Mouse (Mus musculus) stomach, postnatal 0 days (tissue): ENCODE results near the gene Eif4g3. TPM values are rescaled to one million over a fixed set of nuclear protein-coding genes. Genes with fewer than 3 reads are reported as not detected.
A peak's percentile ranks its signal among the peaks of the same experiment; 100 is the strongest.

Experiments
- ATAC-seq: fragments of 200-750 bp; cut with Nextera tagmentation; 2 replicates; pipeline ENCODE4 v1.8.0; 2017; ENCODE audit not compliant: low FRiP score, low TSS enrichment
- DNase-seq: peaks from one replicate; pipeline ENCODE4 v3.0.0-alpha.2; 2016; ENCODE audit warnings: low spot score
- H3K27ac ChIP-seq: fragments of 300-500 bp; sonication (generic); replicated peaks from 2 replicates; pipeline ENCODE4 v1.5.1; 2014; ENCODE audit warnings: mild to moderate bottlenecking, control low read depth
- H3K27me3 ChIP-seq: fragments of 300-500 bp; sonication (generic); 2 replicates; pipeline ENCODE4 v1.6.1; 2014; ENCODE audit warnings: low read length; ENCODE audit not compliant: control insufficient read depth, insufficient read depth
- H3K36me3 ChIP-seq: fragments of 300-500 bp; sonication (generic); 2 replicates; pipeline ENCODE4 v1.6.1; 2014; ENCODE audit warnings: low read length, mixed read lengths; ENCODE audit not compliant: control insufficient read depth, insufficient read depth
- H3K4me1 ChIP-seq: fragments of 300-500 bp; sonication (generic); replicated peaks from 2 replicates; pipeline ENCODE4 v1.6.1; 2014; ENCODE audit warnings: antibody characterized with exemption; ENCODE audit not compliant: control insufficient read depth, insufficient read depth
- H3K4me2 ChIP-seq: fragments of 300-500 bp; sonication (generic); replicated peaks from 2 replicates; pipeline ENCODE4 v1.6.1; 2014; ENCODE audit warnings: low read depth, mild to moderate bottlenecking, control low read depth, moderate library complexity
- H3K4me3 ChIP-seq: fragments of 300-500 bp; sonication (generic); 2 replicates; pipeline ENCODE4 v1.5.1; 2014; ENCODE audit warnings: low read depth, low read length, control low read depth
- H3K9ac ChIP-seq: fragments of 300-500 bp; sonication (generic); 2 replicates; pipeline ENCODE4 v1.6.1; 2014; ENCODE audit warnings: mild to moderate bottlenecking, low read length, control low read depth, mixed read lengths
- H3K9me3 ChIP-seq: fragments of 300-500 bp; sonication (generic); 2 replicates; pipeline ENCODE4 v1.6.1; 2016; ENCODE audit warnings: low read length; ENCODE audit not compliant: control insufficient read depth
- CTCF ChIP-seq: IDR thresholded peaks from 2 replicates; pipeline ENCODE4 v1.5.1; 2016; ENCODE audit warnings: antibody characterized with exemption, low read depth, mild to moderate bottlenecking, moderate library complexity
- EP300 ChIP-seq: optimal IDR thresholded peaks from 2 replicates; pipeline ENCODE3; 2016; ENCODE audit warnings: antibody characterized with exemption
- WGBS: fragments of 180-500 bp; shearing (Covaris S2); extraction: QIAGEN DNeasy Blood & Tissue Kit; methylation state at CpG from one replicate; pipeline ENCODE4 v1.1.7; 2014; 5-methylcytosine and 5-hydroxymethylcytosine counted together
- polyA plus RNA-seq: library from polyadenylated mRNA; unstranded; fragments of >200 nt; fragmentation: Nextera tagmentation; extraction: Ambion mirVana; gene quantifications from 2 replicates; pipeline ENCODE4 v1.2.1, GENCODE M21; 2015

Eif4g3 gene
- polyA plus RNA-seq, 1 experiment from 2014 or later: 11.4 TPM

- Histone ChIP-seq H3K4me3 (no peak overlapping the region), H3K27ac (no peak overlapping the region), H3K9ac (no peak overlapping the region), H3K27me3 (no peaks in the 10 kb centered on the region), H3K36me3 (peaks cover 3% of the 10 kb centered on the region), H3K4me2 (no peak overlapping the region), H3K9me3 (no peaks in the 10 kb centered on the region), H3K4me1 (no peaks in the 10 kb centered on the region)
- WGBS: 67% methylated on average over 7 of the region's 7 CpGs
- no peak for TF ChIP-seq EP300
- TF ChIP-seq CTCF: no peak
- ATAC-seq (no peak), DNase-seq (no peak)
Observed at GRCm38 (mm10) chr4:138138219-138138618, 145.4 kb downstream of the Eif4g3 start.

GRCm38 (mm10) chr4:138141358-138141757 lies 148.5 kb downstream of the Eif4g3 start:
- Histone ChIP-seq H3K4me2 (no peak overlapping the region), H3K27me3 (no peaks in the 10 kb centered on the region), H3K9me3 (no peaks in the 10 kb centered on the region), H3K4me1 (no peaks in the 10 kb centered on the region), H3K4me3 (no peak overlapping the region), H3K9ac (no peak overlapping the region), H3K27ac (peak overlapping the region; percentile 77), H3K36me3 (no peaks in the 10 kb centered on the region)
- no peak for DNase-seq
- ATAC-seq: peak; percentile 77; the same call in 1 of the 2 replicates
- TF ChIP-seq EP300: no peak
- WGBS: 39% methylated on average over 7 of the region's 7 CpGs

- DNase-seq (no peak), ATAC-seq (no peak)
- Histone ChIP-seq H3K4me1 (no peaks in the 10 kb centered on the region), H3K4me2 (no peak overlapping the region), H3K4me3 (no peak overlapping the region), H3K9me3 (no peaks in the 10 kb centered on the region), H3K9ac (no peak overlapping the region), H3K27ac (no peak overlapping the region), H3K36me3 (peaks cover 6% of the 10 kb centered on the region; the same call in 1 of the 2 replicates), H3K27me3 (no peaks in the 10 kb centered on the region)
- 85% methylated on average over 8 of the region's 8 CpGs for WGBS
- TF ChIP-seq CTCF (no peak), EP300 (no peak)
Observed at GRCm38 (mm10) chr4:138147176-138147575, 154.4 kb downstream of the Eif4g3 start.

- Histone ChIP-seq H3K4me2 (no peak overlapping the region), H3K9me3 (no peaks in the 10 kb centered on the region), H3K4me1 (no peaks in the 10 kb centered on the region), H3K9ac (no peak overlapping the region), H3K4me3 (no peak overlapping the region), H3K36me3 (peaks cover 6% of the 10 kb centered on the region; the same call in 1 of the 2 replicates), H3K27ac (no peak overlapping the region), H3K27me3 (no peaks in the 10 kb centered on the region)
- WGBS: 54% methylated on average over 4 of the region's 4 CpGs
- TF ChIP-seq CTCF (no peak), EP300 (no peak)
- peak; percentile 85 for ATAC-seq
- peak; percentile 66 for DNase-seq
Observed at GRCm38 (mm10) chr4:138149977-138150376, 157.2 kb downstream of the Eif4g3 start.

- Histone ChIP-seq H3K27me3 (no peaks in the 10 kb centered on the region), H3K4me1 (no peaks in the 10 kb centered on the region), H3K36me3 (peaks cover 8% of the 10 kb centered on the region; the same call in 1 of the 2 replicates), H3K4me2 (no peak overlapping the region), H3K9me3 (no peaks in the 10 kb centered on the region), H3K4me3 (no peak overlapping the region), H3K27ac (no peak overlapping the region), H3K9ac (no peak overlapping the region)
- ATAC-seq (no peak), DNase-seq (no peak)
- no peak for TF ChIP-seq EP300
- TF ChIP-seq CTCF: no peak
- WGBS: 83% methylated on average over 9 of the region's 9 CpGs
Observed at GRCm38 (mm10) chr4:138151226-138151625, 158.4 kb downstream of the Eif4g3 start.

GRCm38 (mm10) chr4:138153980-138154379 lies 161.2 kb downstream of the Eif4g3 start:
- Histone ChIP-seq H3K4me3 (no peak overlapping the region), H3K9me3 (no peaks in the 10 kb centered on the region), H3K4me1 (no peaks in the 10 kb centered on the region), H3K36me3 (peaks cover 13% of the 10 kb centered on the region; the same call in 1 of the 2 replicates), H3K27me3 (no peaks in the 10 kb centered on the region), H3K9ac (no peak overlapping the region), H3K4me2 (no peak overlapping the region), H3K27ac (no peak overlapping the region)
- DNase-seq: peak; percentile 33
- ATAC-seq: no peak
- TF ChIP-seq EP300 (no peak), CTCF (peak; percentile 76)
- 52% methylated on average over 3 of the region's 3 CpGs for whole genome bisulfite sequencing
